ENCODE assay signal across 8 mouse cellular contexts in the genomic region with DNA sequence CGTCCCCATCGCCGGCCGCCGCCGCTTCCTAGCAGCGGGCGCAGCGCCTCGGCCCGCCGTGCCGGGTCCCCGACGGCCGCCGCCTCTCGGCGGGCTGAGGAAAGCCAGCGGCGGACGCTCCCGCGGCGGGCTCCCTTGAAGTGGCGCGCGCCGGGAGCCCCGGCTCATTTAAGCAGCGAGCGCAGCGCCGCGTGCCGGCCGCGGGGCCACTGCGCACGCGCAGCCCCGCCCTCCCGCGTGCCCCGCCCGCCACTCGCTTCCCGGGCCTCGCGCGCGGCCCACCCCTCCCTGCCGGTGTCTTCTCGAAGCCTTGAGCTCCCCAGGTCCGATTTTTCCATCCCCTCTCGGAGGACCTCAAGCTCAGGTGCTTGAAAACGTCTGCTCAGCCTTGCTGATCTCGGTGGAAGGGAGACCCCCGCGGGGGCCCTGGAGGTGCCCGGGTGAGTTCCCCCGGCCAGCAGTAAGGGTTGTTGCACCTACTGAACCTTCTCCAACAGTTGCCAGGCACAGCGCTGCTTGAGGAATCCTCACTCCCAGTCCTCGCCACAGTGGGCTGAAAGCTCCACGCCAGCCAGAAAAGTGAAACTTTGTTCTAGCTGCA. TPM values are rescaled to one million over a fixed set of nuclear protein-coding genes. Genes with fewer than 3 reads are reported as not detected.
A peak's percentile ranks its signal among the peaks of the same experiment; 100 is the strongest.
DNase-seq lines count a peak whose midpoint lies in the region; ATAC-seq and TF ChIP-seq lines count a peak whose summit lies in the region.

A gene (minus strand): TSS at position 174 of the 601 bp plus-strand sequence.

- peak within 1 kb of the TSS; percentile 98 for H3K9ac ChIP-seq in forebrain, embryonic 15.5 days (replicated peaks)
- peak within 1 kb of the TSS; percentile 71 for H3K9ac ChIP-seq in lung, embryonic 14.5 days

- H3K9me3 ChIP-seq in forebrain, embryonic 15.5 days = no peaks in the 10 kb centered on the region
- no peaks in the 10 kb centered on the region for H3K9me3 ChIP-seq in lung, embryonic 14.5 days (ENCODE audit: low read depth, low read length)

- peak; percentile 49 to 52 for DNase-seq in CD8-positive naive resting alpha-beta T cell, adult 2 months (ENCODE audit: low read depth in 2 of 2, low spot score in 2 of 2)
- peak; percentile 83 for DNase-seq in cerebellum, adult 11-12 months
- DNase-seq in heart, postnatal 4 days = peak; percentile 74
- peak; percentile 46 to 64 for DNase-seq in layer of hippocampus, adult 8-10 months (ENCODE audit: low spot score in 2 of 2)
- peak; percentile 89 for DNase-seq in lung, embryonic 14.5 days
- DNase-seq in thymus, adult 18-20 months = peak; percentile 65 to 66

- no peaks in the 10 kb centered on the region for H3K36me3 ChIP-seq in forebrain, embryonic 15.5 days
- no peaks in the 10 kb centered on the region for H3K36me3 ChIP-seq in lung, embryonic 14.5 days (ENCODE audit: insufficient read depth)

- TF ChIP-seq CTCF in lung, embryonic 14.5 days (IDR thresholded peaks at IDR 0.05; ENCODE audit: low read depth) = no peak
- TF ChIP-seq CTCF in olfactory bulb, adult 2 months (IDR thresholded peaks at IDR 0.05; ENCODE audit: insufficient read depth, low read depth, low read length) = no peak; the same call in 1 of the 2 replicates

- peaks cover 18% of the 10 kb centered on the region for H3K4me1 ChIP-seq in forebrain, embryonic 15.5 days
- no peaks in the 10 kb centered on the region for H3K4me1 ChIP-seq in lung, embryonic 14.5 days (ENCODE audit: insufficient read depth)
- peaks cover 3% of the 10 kb centered on the region; the same call in 1 of the 2 replicates for H3K4me1 ChIP-seq in olfactory bulb, adult 2 months (ENCODE audit: control insufficient read depth, insufficient read depth, low read length)

- peak; percentile 93 for ATAC-seq in forebrain, embryonic 15.5 days (replicated peaks)
- ATAC-seq in lung, embryonic 14.5 days (ENCODE audit: insufficient read depth) = peak; percentile 91

- peak within 1 kb of the TSS; percentile 69 for H3K4me2 ChIP-seq in forebrain, embryonic 15.5 days (replicated peaks)
- peak within 1 kb of the TSS; percentile 98 for H3K4me2 ChIP-seq in lung, embryonic 14.5 days

- peak within 1 kb of the TSS; percentile 99 for H3K27ac ChIP-seq in forebrain, embryonic 15.5 days (replicated peaks)
- peak within 1 kb of the TSS; percentile 82 for H3K27ac ChIP-seq in lung, embryonic 14.5 days (ENCODE audit: low read depth)
- H3K27ac ChIP-seq in olfactory bulb, adult 2 months (ENCODE audit: insufficient read depth, low read depth, low read length) = peak within 1 kb of the TSS; percentile 94

- H3K27me3 ChIP-seq in forebrain, embryonic 15.5 days = no peaks in the 10 kb centered on the region
- H3K27me3 ChIP-seq in lung, embryonic 14.5 days (ENCODE audit: insufficient read depth, low read length) = 0 out of 2 replicates have a peak, but pooled peaks cover 3% of the 10 kb centered on the region

- peak; percentile 97 for TF ChIP-seq POLR2A in olfactory bulb, adult 2 months (IDR thresholded peaks at IDR 0.05; ENCODE audit: insufficient read depth, low read depth, low read length)

- WGBS in forebrain, embryonic 15.5 days = 4% methylated on average over 51 of the region's 65 CpGs
- WGBS in lung, embryonic 14.5 days = 5% methylated on average over 56 of the region's 65 CpGs
- WGBS in olfactory bulb, adult 2 months = 2% methylated on average over 54 of the region's 65 CpGs

- H3K4me3 ChIP-seq in forebrain, embryonic 15.5 days = peak within 1 kb of the TSS; percentile 87
- peak within 1 kb of the TSS; percentile 62 for H3K4me3 ChIP-seq in lung, embryonic 14.5 days (ENCODE audit: low read depth, low read length)
- H3K4me3 ChIP-seq in olfactory bulb, adult 2 months (ENCODE audit: insufficient read depth, low read depth, low read length) = peak within 1 kb of the TSS; percentile 99

RNA-seq across cellular contexts. Expression of the gene that starts here (rescaled TPM):
- polyA plus RNA-seq in forebrain, embryonic 15.5 days (2015; fragmentation: Nextera tagmentation; extraction: Ambion mirVana) = 63.1 and 72.4 TPM in 2 replicates
- total RNA-seq in heart, postnatal 4 days (2021) = 1 to 10 TPM; 9.2 to 9.9 TPM
- total RNA-seq in layer of hippocampus, adult 8-10 months (2022) = 10 to 100 TPM; 35.0 to 44.8 (median 39.6) TPM
- 10.0 and 10.6 TPM in 2 replicates for polyA plus RNA-seq in lung, embryonic 14.5 days (2014; fragmentation: Nextera tagmentation; extraction: Ambion mirVana)
- polyA plus RNA-seq in olfactory bulb, adult 2 months (2012; ENCODE audit: insufficient read depth, insufficient read length, low replicate concordance, missing spikeins) = 128 TPM in 1 of 2 replicates, not detected in the other

Comparison
In these comparisons a context has a peak if more than half of its experiments do, and no peak if none do; other contexts are left out.
1. Peak in every context shown above with its lines: DNase-seq, ATAC-seq, H3K4me3 ChIP-seq and H3K27ac ChIP-seq.